Mouse (Mus musculus) WW6 (cell line): ENCODE results near the gene Ufsp2.

ENCODE experiments used
- DNase-seq: peaks from one replicate; pipeline ENCODE4 v3.0.0-alpha.2; 2013; ENCODE audit warnings: low read depth, low spot score

The Ufsp2 gene

GRCm38 (mm10) chr8:46010746-46011680 is 35.7 kb downstream of the Ufsp2 start:
- DNase-seq = no peak

- DNase-seq = no peak
These were observed 46.9 kb downstream of the Ufsp2 start for GRCm38 (mm10) chr8:46022203-46022602.

GRCm38 (mm10) chr8:46022758-46023157 is 47.4 kb downstream of the Ufsp2 start:
- no peak for DNase-seq

- no peak for DNase-seq
These were observed 49.1 kb downstream of the Ufsp2 start for GRCm38 (mm10) chr8:46024392-46024791.

GRCm38 (mm10) chr8:46036217-46036616 is 60.9 kb downstream of the Ufsp2 start:
- no peak for DNase-seq

- no peak for DNase-seq
These were observed 64.3 kb downstream of the Ufsp2 start for GRCm38 (mm10) chr8:46039666-46040065.

GRCm38 (mm10) chr8:46040260-46040659 is 64.9 kb downstream of the Ufsp2 start:
- DNase-seq = no peak
